Mouse (Mus musculus) lung, postnatal 10 days (tissue): ENCODE measurements around the gene Mgat4b.

ENCODE experiments used
- DNase-seq: peaks from one replicate; pipeline ENCODE4 v3.0.0; 2021

Mgat4b gene

GRCm38 (mm10) chr11:50253393-50253792, 42.7 kb downstream of the Mgat4b start:
- DNase-seq = no peak

DNA sequence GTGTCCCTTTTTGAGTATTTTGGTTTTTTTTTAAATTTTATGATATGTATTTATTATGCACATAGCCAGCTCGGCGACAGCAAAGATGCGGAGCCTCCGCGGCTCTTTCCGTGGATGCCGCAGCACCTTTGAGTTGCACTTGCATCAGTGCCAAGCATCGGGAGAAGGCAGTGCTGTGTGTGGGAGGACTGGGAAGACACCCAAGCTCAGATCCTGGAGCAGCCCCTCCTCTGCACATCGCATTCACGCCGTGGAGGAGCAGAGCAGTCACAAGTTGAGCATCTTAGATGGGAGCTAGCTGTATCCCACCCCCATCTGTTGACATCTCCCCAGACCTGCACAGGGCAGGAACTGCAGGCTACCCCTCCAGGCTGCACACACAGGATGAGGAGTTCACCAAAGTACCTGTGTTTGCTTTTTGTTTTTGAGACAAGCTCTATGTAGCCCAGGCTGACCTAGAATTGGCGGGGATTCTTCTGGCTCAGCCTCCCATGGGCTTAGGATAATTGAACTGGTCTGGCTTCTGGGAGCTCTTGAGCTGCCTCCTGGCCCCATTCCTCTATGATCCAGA, 43.4 kb downstream of the Mgat4b start:
- peak; percentile 37 for DNase-seq

DNA sequence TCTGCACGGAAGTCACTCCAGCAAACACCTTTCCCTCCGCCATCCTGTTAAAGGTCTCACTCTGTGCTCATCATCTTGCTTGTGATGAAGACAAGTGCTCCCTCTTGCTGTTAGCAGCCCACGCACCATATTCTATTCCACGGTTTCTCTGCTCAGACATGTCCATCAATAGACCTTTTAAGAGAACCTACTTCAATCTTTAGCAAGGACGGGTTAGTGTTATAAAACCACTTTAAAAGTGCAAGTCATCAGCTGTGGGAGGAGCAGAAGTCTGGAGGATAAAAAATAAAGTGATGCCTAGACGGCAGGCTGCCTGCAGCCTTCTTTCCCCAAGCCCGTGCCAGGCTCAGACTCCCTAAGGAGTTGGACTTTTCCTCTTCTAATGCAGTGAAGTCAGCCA, 45.9 kb downstream of the Mgat4b start:
- DNase-seq = no peak

DNA sequence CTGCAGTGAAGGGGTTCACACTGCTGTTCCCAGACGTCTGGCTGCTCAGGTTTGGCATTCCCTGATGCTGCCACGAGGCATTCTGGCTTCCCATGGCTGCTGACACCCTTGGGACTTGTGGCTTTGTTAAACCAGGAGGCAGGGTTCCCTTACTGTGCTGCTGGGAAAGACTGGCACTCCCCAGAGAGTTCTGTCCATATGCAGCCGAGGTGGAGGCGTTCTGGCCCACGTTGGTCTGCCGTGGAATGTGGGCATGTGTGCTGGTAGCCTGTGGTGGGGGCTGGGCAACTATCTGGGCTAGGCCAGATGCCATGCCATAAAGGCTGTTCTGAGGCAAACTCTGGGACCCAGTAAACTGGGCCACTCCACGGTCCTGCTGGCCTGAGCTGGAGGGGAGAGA, 47.6 kb downstream of the Mgat4b start:
- DNase-seq = no peak

GRCm38 (mm10) chr11:50262020-50262419, 51.3 kb downstream of the Mgat4b start:
- peak; percentile 53 for DNase-seq

DNA sequence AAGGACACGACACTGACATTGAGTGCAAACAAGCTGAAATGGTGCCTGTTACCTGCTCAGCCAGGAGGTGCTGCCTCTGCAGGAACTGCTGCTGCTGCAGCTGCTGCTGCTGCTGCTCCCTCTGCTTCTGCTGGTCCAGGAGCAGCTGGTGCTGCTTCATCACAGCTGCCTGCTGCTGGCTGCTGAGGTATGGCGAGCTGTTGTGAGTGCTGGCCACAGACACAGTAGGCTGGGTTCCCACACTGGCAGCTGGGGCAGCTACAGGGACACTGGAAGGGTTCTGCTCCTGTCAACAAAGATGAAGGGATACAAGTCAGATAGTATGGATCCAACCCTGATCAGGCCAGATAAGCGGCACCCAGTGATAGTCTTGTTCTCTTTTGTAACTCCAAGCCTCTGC, 52.5 kb downstream of the Mgat4b start:
- peak; percentile 64 for DNase-seq

- DNase-seq = peak; percentile 45
These were observed 55.2 kb downstream of the Mgat4b start for GRCm38 (mm10) chr11:50265931-50266330.

DNA sequence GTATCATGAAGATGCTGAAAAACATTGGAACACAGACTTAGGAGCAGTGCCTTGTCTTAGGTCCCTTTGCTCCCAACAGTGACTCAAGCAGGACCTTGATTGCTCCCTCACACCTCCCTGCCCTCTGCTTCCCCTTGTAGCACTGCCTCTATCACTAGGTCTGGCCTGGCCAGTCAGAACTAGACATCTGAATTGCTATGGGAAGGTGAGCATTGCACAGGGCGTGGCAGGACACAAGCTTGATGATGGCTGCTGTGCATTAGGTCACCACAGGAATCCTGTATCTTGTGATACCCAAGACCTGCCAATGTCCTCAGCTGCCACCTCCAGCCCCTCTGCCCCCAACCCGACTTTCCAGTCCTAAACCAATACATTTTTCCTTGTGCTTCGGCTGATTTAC, 56.3 kb downstream of the Mgat4b start:
- DNase-seq = no peak

- DNase-seq = peak; percentile 61
These were observed 58.5 kb downstream of the Mgat4b start for GRCm38 (mm10) chr11:50269163-50269562.

DNA sequence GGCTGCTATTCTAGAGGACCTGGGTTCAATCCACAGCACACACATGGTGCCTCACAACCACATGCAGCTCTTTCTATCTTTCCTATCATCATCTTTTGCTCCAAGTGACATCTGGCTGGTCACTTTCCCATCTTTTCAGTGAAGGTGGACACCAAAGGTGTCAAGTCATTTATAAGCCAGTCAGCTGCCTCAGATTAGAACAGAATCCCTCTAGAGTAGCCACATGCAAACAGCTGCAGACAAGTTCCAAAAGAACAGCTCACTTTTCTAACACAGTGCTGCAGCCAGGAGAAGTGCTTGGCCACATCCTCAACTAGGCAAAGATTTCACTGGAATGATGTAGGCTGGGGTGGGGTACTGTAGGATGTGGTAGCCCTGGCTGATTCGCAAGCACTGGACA, 59.2 kb downstream of the Mgat4b start:
- no peak for DNase-seq

DNA sequence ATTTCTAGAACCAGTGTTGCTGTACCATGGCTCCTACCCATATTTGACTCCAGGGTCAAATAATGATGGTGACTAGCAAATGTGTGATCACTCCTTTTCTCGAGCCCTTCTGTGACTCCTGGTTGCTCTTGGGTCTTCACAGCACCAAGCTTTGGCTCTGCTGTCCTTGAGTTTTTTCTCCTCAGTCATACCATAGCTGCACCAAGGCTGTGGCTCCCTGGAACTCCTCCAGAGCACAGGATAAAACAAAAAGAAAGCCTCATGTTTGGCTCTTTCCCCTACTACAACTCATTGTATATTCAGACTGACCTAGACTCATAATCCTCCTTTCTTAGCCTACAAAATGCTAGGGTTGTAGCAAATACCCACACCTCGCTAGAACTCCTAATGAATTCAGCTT, 62.1 kb downstream of the Mgat4b start:
- DNase-seq = no peak

GRCm38 (mm10) chr11:50275077-50275476, 64.4 kb downstream of the Mgat4b start:
- DNase-seq = no peak

GRCm38 (mm10) chr11:50275568-50276151, 65.0 kb downstream of the Mgat4b start:
- DNase-seq = no peak

DNA sequence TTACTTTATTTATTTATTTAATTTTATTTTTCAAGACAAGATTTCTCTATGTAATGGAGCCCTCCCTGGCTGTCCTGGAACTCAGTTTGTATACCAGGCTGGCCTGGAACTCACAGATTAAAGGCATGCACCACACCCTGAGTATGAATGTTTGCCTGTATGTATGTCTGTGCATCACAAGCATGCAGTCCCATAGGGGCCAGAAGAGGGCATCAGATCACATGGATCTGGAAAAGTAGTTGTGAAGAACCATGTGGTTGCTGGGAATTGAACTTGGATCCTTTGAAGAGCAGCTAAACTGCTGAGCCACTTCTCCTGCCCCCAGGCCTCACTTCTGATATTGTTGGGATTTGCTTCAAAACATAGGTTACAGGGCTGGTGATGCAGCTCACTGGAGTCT, 66.3 kb downstream of the Mgat4b start:
- no peak for DNase-seq

- no peak for DNase-seq
These were observed 67.0 kb downstream of the Mgat4b start for GRCm38 (mm10) chr11:50277706-50278105.

GRCm38 (mm10) chr11:50279005-50279404, 68.3 kb downstream of the Mgat4b start:
- no peak for DNase-seq

GRCm38 (mm10) chr11:50280053-50280452, 69.4 kb downstream of the Mgat4b start:
- peak; percentile 0 for DNase-seq
